Mouse (Mus musculus) C2C12 (cell line): ENCODE measurements around the gene Ltb4r1.

Source experiments
- CEBPB ChIP-seq: IDR thresholded peaks from one replicate; pipeline ENCODE4 v1.6.1; 2011; ENCODE audit warnings: low read depth, mild to moderate bottlenecking, control low read depth, moderate library complexity
- CTCF ChIP-seq: IDR thresholded peaks from one replicate; pipeline ENCODE4 v1.5.1; 2011; ENCODE audit not compliant: control insufficient read depth, insufficient read depth, insufficient read length
- MAX ChIP-seq: IDR thresholded peaks from one replicate; pipeline ENCODE4 v1.6.1; 2011; ENCODE audit warnings: mild to moderate bottlenecking, control low read depth
- USF1 ChIP-seq: IDR thresholded peaks from one replicate; pipeline ENCODE4 v1.6.1; 2011; ENCODE audit warnings: low read depth, mild to moderate bottlenecking, control low read depth, moderate library complexity

GRCm38 (mm10) chr14:55783958-55784235 lies 18.1 kb downstream of the Ltb4r1 start, which contains the start of gene Adcy4:
- TF ChIP-seq CTCF (no peak), MAX (no peak), CEBPB (no peak), USF1 (no peak)
